Mouse (Mus musculus) forelimb bud, embryonic 11.5 days (tissue): Measurements from ENCODE around the gene Cuta.

Experiments
- DNase-seq: peaks from one replicate; pipeline ENCODE4 v3.0.0-alpha.2; 2012; ENCODE audit warnings: low read depth, low spot score

Cuta gene

DNA sequence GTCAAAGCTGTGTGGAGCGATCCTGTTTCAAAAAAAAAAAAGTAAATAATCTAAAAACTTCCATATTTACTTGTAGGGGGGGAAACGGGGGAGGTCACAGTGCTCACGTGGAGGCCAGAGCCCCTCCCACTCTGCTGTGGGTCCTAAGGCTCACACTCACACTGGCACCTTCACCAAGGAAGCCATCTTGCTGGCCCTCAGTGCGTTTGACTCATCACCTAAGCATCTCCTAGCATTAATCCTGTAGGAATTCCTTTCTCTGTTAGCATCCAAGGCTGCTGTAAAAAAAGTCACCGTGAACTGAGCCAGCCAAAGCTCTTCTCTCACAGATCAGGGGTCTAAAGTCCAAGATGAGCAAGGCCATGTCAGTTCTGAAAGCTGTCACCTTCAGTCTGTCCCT is 16.9 kb upstream of the Cuta start:
- DNase-seq, result no peak

DNA sequence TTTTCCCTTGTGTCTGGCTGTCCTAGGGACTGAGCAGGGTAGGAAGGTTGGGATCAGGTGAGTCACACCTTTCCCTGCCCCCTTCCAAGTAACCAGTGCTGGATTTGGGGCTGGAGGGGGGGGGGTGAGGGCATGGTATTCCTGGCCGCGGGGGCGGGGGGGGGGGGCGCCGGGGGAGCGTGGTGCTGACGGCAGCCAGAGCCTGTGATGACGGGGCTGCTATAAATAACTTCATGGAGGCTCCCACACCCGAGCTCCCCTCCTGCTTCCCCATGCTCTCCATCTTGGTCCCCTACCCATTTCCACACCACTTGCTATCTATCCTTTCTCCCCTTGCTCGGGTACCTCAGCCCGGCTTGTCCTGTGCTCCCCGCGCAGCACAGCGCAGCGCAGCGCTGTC is 14.4 kb upstream of the Cuta start:
- DNase-seq, result no peak

DNA sequence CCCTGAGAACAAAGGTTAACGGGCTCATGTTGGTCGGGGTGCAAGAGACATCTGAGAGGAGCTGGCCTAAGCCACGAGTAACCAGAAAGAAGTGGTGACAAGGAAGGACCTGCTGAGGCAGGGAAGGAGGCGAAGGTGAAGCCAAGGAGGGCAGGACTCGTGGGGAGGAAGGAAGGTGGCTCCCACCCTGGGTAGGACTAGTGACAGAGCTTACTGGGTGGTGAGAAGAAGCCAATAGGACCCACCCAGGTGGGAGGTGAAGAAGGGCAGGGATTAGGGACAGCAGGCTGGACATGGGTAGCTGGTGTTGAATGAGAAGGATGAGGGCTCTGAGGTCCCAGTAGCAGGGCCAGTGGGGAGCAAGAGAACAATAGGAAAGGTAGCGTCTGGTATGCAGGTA is 13.8 kb upstream of the Cuta start:
- DNase-seq, result no peak

DNA sequence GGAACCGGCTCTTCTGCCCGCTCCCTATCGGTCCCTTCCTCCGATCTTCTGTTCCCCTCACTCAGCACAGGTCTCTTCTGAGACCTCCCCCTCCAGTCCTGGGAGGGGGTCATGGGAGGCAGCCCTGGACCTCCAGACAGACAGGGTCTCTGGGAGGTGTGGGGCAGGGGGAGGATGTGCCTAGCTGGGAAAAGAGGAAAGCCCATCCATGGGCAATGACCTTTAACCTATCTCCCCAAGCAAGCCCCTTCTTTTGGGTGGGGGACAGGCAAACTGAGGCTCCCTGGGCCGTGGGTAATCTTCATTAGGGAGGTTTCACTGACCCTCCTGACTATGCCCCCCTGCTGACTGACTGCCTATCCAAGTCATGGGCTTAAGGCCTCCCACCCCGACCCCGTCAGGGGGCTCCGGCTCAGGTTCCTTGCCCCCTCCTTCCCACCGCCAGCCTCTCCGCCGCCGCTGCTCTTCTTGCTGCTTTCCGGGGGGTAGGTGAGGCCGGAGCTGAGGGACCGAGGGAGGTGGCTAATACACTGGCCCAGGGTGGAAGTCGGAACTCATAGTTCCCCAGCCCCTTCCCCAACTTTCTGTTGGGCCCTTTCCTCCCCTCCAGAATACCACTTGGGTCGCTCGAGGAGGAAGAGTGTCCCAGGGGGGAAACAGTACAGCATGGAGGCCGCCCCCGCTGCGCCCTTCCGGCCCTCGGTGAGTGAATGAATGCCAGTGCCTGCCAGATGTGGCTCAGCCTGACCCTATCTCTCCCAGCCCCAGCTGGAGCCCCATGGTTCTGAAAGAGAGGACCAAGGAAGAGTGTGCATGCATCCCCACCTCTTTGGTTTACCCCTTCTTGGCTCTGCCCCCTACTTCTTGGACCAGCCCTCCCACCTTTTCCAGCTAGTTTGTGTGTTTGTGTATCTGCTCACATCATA is 12.8 kb upstream of the Cuta start:
- DNase-seq, result no peak

DNA sequence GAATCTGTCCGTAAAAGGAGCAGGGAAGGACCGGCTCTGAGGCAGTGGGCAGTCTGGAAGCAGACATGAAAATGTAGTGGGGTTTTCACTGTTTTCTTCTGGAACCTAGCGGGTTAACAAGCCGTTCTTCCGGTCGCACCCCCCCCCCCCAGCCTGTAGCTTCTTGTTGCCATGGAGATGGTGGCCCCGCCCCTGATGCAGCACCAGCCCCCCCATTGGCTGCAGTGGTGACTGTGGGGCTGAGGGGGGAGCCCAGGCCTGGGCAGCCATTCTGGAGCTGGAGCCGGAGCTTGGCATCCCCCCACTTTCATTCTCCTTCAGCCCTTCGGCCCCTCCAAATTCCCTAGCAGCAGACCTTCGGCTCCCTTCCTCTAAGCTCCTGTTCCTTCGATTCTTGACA is 12.0 kb upstream of the Cuta start:
- DNase-seq, result peak; percentile 85

DNA sequence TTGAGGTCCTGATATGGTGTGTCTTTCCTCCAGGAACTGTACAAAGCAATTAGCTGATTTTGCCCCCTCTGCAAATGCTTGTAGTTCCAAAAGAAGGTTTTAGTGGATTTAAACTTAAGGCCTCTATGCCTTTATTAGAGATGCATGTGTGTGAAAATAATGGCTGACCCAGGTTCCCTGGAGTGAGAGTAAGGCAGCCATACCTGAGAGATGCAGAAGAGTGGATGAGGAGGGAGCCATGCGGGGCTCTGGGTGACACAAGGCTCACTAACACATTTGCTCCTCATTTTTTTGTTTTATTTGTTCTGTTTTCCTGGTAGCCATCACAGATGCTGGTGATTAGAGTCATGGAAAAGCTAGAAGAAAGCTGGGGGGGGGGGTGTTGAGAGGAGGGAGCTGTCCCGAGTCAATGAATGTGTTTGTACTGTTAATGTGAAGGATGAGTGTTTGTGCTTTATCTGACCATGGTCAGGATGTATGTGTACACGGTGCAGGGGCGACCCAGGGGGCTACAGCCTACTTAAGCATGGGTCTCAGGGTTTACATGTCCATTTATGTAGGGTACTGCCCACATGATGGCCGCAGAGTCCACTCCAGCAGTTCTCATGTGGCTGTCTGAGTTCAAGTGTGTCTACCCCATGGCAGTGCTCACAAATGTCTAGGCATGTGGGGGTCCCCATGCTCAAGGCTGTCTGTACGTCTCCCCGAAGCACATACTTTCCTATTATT is 11.4 kb upstream of the Cuta start:
- DNase-seq, result no peak

DNA sequence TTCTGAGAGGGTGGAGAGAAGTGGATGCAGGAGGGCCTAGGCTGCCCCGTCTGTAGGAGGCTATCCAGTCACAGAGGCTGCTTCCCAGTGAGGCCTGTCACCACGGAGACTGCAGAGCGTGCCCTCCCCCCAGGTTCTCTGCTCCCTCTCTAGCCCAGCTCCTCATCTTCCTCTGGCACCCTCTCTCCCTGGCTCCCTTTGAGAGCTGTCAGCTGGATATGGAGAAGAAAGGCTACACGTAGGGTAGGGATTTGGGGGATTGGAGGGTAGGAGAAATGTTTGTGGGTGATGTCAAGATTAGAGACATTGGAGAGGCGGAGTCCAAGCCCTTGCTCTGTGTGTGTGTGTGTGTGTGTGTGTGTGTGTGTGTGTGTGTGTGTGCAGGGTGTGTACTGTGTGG is 10.5 kb upstream of the Cuta start:
- DNase-seq, result no peak

DNA sequence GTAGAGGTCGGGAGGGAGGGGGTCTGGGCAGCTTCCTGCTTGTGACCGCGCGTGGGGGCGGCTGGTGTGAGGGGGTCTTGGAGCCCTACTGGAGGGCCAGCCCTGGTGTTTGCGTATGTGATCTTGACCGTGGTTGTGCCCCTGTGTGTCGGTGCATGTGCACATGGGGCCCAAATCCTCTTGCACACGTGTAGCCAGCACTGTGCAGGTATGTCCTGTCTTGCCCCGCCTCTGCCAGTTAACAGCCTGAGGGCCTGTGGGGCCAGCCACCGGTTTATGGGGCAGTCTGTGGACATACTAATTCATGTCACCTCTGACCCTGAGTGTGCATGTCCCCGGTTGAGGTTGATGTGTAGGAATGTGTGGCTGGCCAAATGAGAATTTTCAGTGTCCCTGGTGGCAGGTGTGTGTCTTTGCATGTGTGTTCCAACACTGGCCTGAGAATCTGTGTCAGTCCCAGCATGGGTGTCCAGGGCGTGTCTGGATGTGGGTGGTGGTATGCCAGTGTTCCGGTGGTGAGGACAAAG is 9.7 kb upstream of the Cuta start:
- DNase-seq, result peak; percentile 45

DNA sequence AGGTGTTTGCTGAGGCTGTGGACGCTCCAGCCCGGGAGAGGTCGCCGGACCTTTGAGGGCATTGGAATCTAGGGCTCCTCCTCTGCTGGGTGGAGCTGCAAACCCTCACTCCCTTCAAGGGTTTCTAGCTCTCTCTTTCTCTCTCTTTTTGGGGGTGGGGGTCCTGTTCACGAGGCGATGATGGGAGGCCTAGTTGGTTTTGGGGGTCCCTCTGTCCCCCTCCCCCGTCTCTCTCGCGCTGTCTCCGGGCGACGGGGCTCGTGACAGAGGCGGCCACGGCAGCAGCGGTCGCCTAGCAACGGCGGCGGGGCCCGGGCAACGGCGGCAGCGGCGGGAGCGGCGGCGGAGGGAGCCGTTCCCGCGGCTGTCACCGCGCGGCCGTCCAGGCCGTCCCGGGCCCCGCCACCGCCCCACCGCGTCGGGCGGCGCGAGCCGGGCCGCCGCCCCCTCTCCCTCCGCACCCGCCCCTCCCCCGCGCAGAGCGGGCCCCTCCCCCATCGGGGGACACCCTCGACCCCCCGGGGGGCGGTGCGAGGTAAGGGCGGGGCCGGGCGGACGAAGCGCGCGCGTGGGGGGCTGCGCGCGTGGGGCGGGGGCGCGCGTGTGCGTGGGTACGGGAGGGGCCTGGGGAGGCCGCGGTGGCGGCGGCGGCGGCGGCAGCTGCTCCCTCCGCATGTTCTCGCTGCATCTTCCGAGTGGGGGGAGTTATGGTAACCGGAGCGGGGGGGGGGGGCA is 9.1 kb upstream of the Cuta start:
- DNase-seq, result no peak

DNA sequence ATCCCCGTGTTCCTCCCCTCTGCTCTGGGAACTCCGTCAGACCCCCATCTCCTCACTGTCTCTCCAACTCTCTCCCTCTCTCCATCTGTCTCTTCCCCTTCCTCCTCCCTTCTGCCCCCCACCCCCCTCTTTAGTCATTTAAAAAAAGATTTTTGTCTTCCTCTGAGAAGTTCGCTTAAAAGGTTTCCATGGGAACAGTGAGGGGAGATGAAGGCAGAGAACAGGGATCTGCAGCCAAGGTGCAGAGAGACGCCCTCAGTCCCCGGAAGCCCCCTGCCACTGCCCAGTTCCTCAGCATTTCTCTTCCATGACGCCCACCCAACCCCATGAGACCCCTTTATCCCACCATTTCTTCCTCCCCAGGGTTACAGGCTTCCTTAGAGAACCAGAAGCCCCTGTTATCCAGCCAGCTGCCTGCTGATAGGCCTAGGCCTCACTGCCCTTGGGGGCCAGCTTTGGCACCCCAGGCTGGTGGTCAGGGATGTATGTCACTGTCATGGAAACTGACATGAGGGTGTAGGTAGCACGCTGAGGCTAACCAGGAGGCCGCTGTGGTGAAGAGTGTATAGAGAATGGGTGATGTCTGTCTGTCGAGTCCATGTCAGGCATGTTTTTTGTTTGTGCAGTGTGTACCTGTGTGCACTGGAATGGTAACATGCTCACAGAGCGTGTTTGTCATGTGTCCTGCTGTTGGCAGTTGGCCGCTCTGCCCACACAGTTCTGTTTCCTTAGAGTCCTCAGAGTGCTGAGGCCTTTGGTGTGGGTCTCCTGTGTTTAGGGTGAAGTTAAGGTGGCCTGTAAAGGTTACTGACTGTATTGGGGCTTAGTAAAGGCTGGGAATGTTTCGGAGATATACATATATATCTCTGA is 8.1 kb upstream of the Cuta start:
- DNase-seq, result no peak

DNA sequence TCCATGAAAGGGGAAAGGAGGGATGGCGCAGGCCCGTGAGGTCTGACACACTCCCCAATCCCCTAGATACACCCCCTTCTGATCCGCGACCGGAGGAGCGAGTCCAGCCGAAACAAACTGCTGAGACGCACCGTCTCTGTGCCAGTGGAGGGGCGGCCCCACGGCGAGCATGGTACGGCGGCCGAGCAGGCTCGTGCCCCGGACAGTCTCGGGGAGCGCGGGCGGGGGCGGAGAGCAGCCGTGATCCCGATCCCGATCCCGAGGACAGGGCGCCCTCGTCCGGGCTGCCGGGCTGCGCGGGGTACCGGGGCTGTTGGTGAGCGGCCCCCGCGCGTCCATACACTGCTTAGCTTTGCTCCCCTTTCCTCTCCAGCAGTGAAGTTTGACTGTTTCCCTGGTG is 7.2 kb upstream of the Cuta start:
- DNase-seq, result no peak

DNA sequence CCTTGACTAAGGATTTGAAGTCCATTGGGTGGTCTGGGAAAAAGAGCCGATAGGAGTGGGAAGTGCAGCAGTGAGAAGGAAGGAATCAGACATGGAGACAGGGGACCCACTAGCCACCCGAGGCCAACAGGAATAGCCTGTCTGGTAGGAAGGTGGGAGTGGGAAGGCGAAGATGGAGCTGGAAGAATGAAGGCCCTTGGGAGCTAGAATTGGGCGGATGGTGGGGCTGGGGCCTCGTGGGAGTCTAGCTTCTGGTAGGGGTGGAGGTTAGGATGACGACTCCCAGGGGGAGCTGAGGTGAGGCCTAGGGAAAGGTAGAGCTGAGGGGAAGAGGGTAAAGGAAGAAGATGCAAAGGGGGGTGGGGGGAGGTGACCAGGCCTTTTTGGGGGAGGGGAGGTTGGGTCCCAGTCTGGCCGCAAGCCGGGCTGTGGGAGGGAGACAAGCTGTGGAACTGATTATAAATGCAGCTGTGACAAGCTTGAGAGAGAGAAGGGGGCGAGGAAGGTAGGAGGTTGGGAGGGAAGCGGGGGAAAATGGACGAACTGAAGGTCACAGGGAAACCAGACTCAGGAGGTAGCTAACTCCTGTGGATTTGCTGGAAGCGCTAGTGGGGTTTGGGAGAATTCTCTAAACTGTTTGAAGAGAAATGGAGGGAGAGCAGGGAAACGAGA is 6.6 kb upstream of the Cuta start:
- no peak for DNase-seq

DNA sequence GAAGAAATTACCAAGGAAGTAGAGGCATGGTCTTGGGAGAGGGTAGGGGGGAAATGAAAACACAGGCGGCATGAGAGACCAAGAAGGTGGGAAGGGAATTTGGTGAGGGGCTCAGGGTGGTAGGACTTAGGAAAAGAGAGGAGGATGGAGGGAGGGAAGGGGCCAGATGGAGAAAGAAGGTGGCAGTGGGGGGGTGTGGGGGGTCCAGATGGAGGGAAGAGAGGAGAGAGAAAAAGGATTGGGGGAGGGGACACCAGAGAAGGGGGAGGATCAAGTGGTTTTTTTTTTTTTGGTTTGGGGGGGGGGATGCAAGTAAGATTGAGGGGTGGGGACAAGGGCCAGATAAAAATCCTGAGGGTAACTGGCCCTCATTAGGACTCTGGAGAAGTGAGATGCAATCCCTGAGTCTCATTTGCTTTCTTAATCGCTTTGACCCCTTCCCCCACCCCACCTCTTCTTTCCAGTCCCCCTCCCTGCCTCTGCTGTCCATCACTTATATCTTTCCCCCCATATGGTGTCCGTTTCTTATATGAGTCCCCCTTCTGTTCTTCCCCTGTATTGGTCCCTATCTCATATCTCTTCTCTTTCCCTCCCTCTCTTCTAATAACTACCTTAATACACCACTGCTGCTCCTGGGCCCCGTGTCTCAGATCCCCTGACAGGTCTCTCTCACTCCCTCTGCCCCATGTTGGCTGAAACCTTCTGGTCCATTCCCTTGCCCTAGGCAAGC is 2.6 kb upstream of the Cuta start:
- no peak for DNase-seq

DNA sequence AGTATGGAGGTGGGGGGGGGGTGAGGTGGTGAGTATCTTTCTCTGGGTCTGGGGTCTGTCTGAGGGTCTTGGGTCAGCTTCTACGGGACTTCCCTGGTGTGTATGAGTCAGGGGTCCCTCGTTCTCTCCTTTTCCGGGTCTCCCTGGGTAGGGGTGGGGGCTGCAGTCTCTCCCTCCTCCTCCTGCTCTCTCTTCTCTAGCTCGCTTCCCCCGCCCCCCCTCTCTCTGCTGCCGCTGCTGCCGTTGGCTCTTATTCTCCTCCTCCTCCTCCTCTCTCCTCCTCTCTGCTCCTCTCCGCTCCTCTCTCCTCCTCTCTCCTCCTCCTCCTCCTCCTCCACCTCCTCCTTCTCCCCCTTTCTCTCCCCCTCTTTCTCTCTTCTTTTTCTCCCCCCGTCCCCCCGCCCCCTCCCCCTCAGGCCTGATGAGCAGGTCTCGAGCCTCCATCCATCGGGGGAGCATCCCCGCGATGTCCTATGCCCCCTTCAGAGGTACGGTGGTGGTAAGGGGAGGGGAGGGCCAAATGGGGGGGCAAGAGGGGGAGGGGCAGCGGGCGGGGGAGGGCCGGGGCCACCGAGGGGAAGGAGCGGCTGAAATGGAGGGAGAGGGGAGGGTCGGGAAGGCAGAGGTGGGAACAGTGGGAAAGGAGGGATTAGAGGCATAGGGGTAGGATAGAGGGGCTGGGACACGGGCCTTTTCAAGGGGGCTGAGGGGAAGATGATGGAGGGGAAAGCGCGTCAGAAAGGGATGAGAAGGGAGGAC is 1.8 kb upstream of the Cuta start, which contains the start of gene Syngap1:
Gene Syngap1 (plus strand): TSS at position 223 of the 759 bp plus-strand sequence.
- DNase-seq, result no peak

DNA sequence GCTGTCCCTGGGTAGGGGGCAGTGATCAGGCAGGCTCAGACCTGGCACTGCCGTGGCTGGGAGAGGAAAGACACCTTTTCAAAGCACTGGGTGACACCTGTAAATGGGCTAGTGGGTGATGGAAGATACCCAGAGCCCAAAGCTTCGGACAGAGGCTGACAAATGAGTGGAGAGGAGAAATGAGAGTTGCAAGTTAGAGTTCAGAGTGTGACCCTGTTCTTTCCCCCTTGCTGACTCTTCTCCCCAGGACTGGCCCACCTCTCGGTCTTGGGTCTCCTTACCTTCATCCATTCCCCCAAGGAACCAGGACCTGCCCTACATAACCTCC is 568 bp upstream of the Cuta start:
- DNase-seq, result no peak

DNA sequence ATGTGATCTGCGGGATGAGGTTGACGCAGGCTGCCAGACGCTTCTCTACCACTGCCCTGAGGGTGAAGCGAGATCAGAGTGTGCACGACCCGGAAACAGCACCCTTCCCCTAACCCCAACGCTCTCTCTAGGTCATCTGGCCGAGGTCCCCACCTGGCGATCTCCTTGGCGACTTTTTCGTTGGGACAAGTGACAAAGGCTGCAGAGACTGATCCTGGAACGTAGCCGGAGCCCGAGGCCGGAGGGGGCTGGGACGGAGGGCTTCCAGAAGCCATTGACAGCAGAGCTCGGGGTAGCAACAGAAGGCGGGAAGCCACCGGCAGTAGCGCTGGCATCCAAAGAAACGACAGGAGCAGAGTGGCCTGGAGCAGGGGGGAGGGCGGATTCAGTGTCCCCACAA is 638 bp downstream of the Cuta start:
- no peak for DNase-seq

DNA sequence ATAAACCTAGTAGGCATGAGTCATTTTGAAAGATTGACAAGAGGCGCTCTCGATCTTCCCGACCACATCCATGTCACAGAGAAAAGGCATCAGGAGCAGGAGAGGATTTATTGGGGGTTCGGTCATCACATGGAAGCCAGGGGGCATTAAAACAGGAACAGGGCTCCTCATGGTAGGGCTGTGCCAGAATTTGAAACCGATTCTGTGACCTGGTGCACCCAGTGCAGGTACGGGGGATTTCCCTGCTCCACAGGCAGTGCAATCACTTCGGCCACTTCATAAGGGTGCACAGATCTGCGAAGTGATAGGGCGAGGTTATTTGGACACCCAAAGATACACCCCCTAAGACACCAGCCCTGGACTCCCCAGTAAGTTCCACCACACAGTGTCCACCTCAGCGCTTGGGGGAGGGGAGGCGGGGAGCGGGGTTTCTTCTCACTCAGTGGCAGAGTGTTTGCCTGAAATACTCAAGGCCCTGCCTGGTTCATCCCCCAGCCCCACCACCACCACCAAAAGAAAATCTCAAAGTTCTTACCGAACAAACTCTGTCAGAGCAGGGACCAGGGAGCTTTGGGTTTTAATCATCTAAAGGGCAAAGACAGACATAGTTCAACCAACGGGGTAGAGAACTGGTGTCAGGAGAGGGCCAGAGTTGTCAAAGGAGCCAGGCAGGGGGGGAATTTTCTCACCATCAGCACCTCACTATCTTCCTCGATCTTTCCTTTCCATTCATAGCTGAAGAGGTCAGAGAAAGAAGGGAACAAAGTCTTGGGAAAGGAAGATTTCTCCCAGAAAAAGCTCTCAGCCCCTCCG is 1.3 kb downstream of the Cuta start:
- no peak for DNase-seq

DNA sequence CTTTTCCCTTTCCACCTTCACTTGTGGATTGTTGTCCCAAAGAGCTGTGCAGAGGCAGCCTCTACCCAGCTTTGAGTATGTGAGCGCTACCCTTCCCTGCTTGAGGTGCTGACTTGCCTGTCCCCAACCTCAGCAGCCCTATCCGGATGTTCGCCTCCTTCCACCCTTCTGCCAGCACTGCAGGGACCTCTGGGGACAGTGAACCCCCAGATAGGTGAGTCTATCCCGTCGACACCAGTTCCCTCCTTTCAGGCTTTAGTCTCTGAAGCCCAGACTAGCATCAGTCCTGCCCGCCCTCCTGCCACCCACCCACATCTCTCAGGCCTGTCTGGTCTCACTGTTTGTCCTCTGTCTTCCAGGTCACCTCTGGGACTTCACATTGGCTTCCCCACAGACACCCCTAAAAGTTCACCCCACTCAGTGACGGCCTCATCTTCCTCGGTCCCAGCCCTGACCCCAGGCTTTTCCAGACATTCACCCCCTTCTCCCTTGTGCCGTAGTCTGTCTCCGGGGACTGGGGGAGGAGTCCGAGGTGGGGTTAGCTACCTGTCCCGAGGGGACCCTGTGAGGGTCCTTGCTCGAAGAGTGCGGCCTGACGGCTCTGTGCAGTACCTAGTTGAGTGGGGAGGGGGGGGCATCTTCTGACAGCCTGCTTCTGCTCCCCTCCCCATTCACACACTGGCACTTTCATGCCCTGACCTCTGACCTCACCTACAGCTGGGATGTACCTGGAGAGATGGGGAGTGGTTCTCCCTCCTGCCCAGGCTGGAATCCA is 2.3 kb downstream of the Cuta start:
- no peak for DNase-seq
